Mouse (Mus musculus): ENCODE results near the gene Tars2. TPM values are rescaled to one million over a fixed set of nuclear protein-coding genes. Genes with fewer than 3 reads are reported as not detected.
"Not testable (repeated sequence)": the region's sequence is repeated elsewhere in the genome, so short reads cannot be mapped to it uniquely, and the experiment has no call there.

The Tars2 gene
- total RNA-seq, 2 experiments from 2014 or later = 44.4 to 49.4 TPM

DNA sequence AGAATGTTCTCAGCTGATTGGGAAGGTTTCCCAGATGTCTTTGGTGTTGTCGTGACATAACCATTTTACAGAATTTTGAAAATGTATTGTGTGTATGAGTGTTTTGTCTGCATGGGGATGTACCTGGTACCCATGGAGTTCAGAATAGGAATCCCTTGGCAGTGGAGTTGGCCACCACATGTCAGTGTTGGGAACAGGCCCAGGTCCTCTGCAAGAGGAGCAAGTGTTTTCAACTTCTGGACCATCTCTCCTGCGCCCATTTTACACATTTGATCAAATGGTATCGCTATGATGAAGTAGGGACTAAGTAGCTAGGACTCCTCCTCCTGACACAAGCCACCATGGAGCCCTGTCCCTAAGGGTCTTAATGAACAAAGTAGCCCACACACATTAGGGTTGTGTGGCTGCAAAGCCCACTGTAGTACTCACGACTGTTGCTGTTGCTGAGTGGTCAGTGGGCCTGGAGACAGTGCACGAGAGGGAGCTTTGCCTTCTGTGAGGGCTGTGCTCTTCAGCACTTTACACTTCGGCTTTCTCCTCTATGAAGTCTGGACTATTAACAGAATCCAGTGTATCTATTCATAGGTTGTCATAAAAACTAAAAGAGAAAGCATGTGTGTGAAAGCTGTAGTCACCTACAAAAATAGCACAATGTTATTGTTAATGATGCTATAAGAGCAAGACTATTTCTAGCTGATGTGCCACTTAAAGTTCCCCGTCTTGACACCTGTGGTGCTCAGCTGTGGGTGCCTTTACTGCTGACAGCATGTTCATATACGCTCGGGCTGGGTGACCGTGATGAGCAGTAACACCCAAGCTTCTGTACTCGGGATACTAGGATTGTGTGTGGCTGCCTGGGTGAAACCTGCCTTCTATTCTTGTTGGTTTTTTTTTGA is 65.0 kb downstream of the Tars2 start:
- peak; percentile 57 to 67 for DNase-seq

DNA sequence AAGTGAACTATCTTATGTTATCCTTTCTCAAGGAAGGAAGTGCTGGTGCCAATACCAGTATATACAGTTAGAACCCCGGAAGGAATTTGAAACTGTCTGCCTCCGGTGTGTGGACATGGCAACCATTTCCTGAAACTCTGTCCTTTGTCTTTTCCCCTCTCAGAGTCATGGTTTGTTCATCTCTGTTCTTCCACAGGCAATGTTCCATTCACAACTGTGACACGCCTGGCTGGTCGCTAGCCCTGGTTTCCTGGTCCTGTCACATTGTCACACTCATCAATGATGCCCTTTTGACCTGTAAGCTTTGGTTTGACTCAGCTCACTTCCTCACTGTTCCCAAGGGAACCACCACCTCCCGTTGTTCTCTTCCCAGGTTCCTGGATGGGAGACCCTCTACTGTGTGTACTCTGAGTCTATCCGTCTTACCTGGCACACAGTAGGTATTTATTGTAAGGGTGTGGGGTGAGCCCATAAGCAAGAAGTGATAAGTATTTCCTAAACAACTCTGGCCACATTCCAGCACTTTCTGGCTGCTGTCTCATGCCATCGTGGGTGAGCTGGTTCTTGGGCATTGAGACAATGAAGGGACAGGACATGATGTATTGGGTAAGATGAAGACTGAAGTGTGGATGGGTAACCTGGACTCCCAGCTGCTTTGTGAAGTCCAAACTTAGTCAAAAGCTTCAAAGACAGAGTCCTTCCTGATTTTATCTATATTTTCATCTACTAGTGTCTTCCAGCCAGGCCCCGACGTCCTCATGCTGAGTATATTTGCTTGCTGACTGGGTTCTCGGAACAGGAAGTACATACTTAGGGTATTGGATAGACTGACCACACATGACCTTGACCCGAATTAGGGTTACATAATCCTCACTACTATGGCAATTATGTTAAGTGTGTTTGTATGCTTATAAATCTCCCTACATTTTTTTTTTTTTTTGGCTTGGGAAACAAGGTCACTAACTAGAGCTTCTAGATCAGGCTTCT is 65.9 kb downstream of the Tars2 start:
- peak; percentile 48 to 57 for DNase-seq

DNA sequence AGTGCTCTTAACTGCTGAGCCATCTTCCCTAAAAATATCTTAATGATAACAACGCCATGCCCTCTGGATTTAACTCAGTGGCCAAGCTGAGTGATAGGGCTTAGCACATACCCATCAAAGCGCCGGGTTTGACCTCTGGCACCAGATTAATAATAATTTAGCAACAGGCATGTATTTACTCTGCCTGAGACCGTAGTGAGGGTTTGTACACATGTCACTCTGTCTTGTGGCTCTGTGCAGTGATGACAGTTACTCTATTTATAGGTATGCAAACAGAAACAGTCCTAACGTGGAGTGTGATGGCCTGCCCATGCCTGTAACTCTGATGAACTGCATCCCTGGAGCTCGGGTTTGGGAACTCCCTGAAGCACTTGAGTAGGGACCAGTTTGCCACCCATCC is 67.3 kb downstream of the Tars2 start:
- peak; percentile 65 to 80 for DNase-seq

DNA sequence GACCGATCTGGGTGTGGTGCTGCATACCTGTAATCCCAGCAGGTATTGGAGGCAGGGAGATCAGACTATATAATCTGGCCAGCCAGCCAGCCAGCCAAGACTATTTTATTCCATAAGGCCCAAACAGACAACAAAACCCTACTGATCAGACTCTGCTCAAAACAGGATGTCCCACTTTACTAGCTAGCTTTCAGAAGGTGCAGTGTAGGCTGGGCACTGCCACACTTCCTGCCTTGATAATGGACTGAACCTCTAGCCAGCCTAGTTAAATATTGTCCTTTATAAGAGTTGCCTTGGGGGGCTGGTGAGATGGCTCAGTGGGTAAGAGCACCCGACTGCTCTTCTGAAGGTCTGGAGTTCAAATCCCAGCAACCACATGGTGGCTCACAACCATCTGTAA is 69.5 kb downstream of the Tars2 start:
- DNase-seq = not testable (repeated sequence)

Small RNA genes within 50 kb of the gene (microRNA-seq; reads per million reads assigned to microRNA genes)
- gene Mir7014 = 0 to 0.27 reads per million in 2 experiments

Other genes with a start within 250 kb of the Tars2 start
- 10 to 100 TPM; 18.2 to 24.3 TPM for gene Ctss, start 233.4 kb downstream of the Tars2 start, total RNA-seq (2021)
- not detected for gene Hormad1, start 200.5 kb downstream of the Tars2 start, total RNA-seq (2021)
- 10 to 100 TPM; 18.0 to 19.9 TPM for gene Golph3l, start 171.3 kb downstream of the Tars2 start, total RNA-seq (2021)
- 10 to 100 TPM; 74.3 to 75.2 TPM for gene Ensa, start 135.2 kb downstream of the Tars2 start, total RNA-seq (2021)
- gene Mcl1, start 101.4 kb downstream of the Tars2 start, total RNA-seq (2021) = 100 to 1,000 TPM; 159 to 167 TPM
- 10 to 100 TPM; 39.1 to 40.6 TPM for gene Adamtsl4, start 72.3 kb downstream of the Tars2 start, total RNA-seq (2021)
- 10 to 100 TPM; 46.4 to 52.7 TPM for gene Ecm1, start 20.6 kb downstream of the Tars2 start, total RNA-seq (2021)
- 10 to 100 TPM; 42.5 to 44.6 TPM for gene Rprd2, start 58.7 kb upstream of the Tars2 start, total RNA-seq (2021)
- gene Prpf3, start 95.7 kb upstream of the Tars2 start, total RNA-seq (2021) = 10 to 100 TPM; 20.5 to 22.9 TPM
- gene Mrps21, start 111.3 kb upstream of the Tars2 start, total RNA-seq (2021) = 100 to 1,000 TPM; 323 to 346 TPM
- gene Ciart, start 122.0 kb upstream of the Tars2 start, total RNA-seq (2021) = 1 to 10 TPM; 5.9 TPM
- 1 to 10 TPM; 7.6 to 9.6 TPM for gene BC028528, start 131.8 kb upstream of the Tars2 start, total RNA-seq (2021)
- 100 to 1,000 TPM; 109 to 125 TPM for gene Aph1a, start 133.8 kb upstream of the Tars2 start, total RNA-seq (2021)
- gene Car14, start 144.5 kb upstream of the Tars2 start, total RNA-seq (2021) = 100 to 1,000 TPM; 137 to 170 TPM
- gene Anp32e, start 169.0 kb upstream of the Tars2 start, total RNA-seq (2021) = 10 to 100 TPM; 87.2 to 89.3 TPM
- 10 to 100 TPM; 64.7 to 68.2 TPM for gene Plekho1, start 235.8 kb upstream of the Tars2 start, total RNA-seq (2021)